Mouse (Mus musculus) brain, embryonic 14.5 days (tissue): ENCODE measurements around the gene Klhdc4.

ENCODE experiments used
- CTCF ChIP-seq: fragments of 200-500 bp; IDR thresholded peaks from 2 replicates; pipeline ENCODE4 v1.5.1; 2012; ENCODE audit warnings: inconsistent platforms, mild to moderate bottlenecking, moderate library complexity, borderline replicate concordance; ENCODE audit not compliant: insufficient read depth, insufficient read length; ENCODE audit errors: extremely low read depth
- POLR2A ChIP-seq: fragments of 200-500 bp; IDR thresholded peaks from 2 replicates; pipeline ENCODE4 v1.6.1; 2012; ENCODE audit warnings: mild to moderate bottlenecking, inconsistent platforms, borderline replicate concordance; ENCODE audit not compliant: poor library complexity, insufficient read depth, insufficient read length, severe bottlenecking; ENCODE audit errors: extremely low read depth

DNA sequence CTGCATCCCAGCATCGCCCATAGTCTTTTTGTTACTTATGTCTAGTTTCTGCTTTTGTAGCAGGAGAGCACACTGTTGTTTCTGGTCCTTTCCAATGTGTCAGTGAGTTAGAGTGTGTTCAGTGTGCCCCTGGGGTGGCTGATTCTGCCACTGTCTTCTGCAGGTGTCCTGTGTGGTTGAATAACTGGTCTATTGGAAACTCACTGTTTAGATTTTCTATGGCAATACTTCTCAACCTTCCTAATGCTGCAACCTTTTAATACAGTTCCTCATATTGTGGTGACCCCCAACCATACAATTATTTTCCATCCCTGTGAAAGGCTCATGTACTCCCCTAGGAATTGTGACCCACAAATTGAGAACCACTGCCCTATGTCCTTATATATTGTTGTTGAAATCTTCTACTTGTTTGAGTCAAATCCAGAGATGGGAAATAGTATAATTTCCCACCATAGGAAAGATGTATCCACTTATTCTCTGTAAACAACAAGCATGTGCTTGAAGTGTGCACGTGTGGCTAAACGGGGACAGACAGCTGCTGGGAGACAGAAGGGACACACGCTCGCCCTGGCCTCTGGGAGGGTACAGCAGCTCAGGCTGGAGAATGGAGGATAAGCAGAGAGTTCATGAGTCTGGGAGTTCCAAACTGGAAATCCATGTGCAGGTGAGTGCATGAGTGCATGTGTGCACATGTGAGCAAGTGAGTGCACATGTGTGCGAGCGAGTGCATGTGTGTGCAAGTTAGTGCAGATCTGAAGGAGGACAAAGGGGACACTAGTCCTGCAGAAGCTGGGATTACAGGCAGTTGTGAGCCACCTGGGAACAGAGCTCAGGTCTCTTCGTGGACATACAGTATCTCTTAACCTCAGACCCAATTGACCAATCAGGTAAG is 12.9 kb upstream of the Klhdc4 start:
- TF ChIP-seq CTCF (no peak), POLR2A (no peak)
